Mouse (Mus musculus) retina, postnatal 1 day (tissue): ENCODE results near the gene Polg.

Experiments used
- DNase-seq: peaks from one replicate; pipeline ENCODE4 v3.0.0-alpha.2; 2012

Polg gene

GRCm38 (mm10) chr7:79466053-79466901 is at the start of gene Polg:
TSS of gene Polg (minus strand) at chr7:79466362.
- peak; percentile 99 for DNase-seq

DNA sequence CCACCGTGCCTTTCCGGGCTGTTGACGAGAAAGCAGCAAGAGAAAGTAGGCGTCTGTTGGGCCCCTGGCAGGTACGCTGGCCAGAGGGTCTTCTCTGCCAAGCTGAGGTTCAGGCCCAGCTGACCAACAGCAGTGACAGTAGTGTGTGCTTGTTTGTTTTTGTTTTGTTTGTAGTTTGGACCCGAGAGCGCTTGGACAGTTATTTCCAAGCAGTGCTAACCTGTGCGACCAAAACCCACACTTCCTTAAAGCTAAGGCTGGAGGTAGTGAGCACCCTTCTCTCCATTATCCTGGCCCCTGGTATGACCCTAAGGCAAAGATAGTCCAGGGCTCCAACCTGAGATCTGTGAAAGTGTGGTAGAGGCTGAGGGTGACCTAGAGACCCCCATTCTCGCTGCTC is 49.7 kb upstream of the Polg start:
- no peak for DNase-seq

DNA sequence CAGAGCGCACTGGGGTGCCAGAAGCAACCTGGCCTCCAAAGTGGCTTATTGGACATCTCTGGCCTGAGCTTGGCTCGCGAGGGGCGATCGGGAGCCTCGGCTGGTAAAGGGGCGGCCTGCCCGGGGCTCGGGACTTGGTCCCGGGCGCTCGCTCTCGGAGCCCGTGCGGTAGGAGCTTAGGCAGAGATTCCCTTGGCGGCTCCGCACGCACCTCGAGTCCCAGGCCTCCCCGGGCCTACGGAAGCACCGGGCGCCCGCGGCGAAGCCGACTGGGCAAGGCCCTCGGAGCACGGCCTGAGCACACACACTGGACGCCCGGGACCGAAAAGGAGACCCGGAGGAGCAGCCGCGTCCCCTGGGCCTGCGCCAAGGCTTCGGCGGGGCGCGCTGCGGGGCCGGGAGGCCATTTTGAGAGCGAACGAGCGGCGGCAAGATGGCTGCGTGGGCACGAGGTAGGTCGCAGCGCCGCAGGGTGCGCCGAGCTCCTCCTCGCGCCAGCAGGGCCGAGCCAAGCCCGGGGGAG is 49.1 kb upstream of the Polg start:
- peak; percentile 75 for DNase-seq

- peak; percentile 56 for DNase-seq
Observed at GRCm38 (mm10) chr7:79514361-79514881, 48.3 kb upstream of the Polg start.

DNA sequence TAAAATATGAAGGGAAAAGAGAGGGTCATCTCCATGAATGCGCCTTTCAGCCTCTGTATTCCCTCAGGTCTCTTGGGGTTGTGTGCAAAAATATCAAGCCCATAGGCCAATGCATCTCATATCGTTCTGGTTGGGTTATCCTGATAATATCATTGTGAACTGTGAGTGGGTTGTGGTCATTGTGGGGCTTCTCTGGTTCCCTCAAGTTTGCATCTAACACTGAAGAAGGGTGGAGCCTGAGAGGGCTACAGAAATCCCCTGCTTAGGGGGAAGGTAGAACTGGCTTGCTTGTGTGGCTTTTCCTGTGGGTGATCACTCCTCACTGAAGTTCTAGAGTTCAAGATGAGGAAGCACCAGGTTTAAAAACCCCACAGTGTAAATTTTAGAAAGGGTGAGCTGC is 47.3 kb upstream of the Polg start:
- no peak for DNase-seq

DNA sequence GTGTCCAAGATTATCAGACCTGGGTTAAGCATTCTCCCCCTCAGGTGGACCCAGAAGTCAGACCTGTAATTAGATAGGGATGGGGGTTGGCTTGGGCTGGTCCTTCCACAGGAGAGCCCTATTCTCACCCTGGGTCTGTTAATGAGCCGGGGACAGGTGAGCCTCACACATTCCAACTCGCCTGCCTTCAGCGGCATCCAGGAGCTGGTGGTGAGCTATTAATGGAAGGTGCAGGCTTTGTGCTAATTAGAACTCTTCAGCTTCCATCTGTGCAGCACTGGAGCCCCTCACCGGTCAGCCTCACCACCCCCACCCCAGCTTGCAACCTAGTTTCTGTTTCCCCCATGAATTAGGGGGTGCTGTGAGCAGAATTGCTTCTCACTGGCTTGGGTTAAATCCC is 46.3 kb upstream of the Polg start:
- DNase-seq: no peak

DNA sequence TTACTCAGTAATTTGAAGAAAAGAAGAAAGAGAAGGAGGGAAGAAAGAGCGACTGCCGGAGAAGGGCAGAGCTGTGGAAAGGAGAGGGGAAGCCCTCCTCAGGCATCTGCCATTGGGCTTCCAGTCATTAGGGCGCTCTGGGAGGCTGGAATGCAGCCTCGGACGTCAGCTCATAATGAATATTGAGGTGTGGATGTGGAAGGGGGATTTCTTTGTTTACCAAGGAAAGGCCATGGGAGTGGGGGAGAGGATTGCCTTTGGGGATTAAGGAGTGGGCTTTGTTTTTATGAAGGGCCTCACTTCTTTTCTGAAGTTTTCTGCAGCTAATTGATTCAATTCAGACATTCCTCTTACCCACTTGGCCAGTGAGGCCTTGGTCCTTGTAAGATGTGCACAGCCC is 45.5 kb upstream of the Polg start:
- peak; percentile 29 for DNase-seq

- peak; percentile 70 for DNase-seq
Observed at GRCm38 (mm10) chr7:79511181-79511580, 45.0 kb upstream of the Polg start.

DNA sequence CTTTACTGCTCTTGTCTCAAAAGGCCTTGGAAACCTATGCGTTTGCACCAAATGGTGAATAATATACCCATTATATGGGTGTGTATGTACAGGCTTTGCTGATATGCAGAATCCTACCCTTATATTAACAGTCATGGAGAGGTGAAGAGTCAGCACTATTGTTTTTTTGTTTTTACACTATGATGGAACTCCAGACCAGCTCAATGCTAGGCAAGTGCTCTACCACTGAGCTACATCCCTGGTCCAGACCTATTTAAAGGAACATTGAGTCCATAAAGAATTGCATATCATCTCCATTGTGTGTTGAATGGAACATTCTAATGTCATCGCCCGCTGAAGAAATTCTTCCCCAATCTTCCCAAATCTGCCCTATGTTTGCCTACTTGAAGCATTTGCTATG is 44.5 kb upstream of the Polg start:
- DNase-seq: no peak

DNA sequence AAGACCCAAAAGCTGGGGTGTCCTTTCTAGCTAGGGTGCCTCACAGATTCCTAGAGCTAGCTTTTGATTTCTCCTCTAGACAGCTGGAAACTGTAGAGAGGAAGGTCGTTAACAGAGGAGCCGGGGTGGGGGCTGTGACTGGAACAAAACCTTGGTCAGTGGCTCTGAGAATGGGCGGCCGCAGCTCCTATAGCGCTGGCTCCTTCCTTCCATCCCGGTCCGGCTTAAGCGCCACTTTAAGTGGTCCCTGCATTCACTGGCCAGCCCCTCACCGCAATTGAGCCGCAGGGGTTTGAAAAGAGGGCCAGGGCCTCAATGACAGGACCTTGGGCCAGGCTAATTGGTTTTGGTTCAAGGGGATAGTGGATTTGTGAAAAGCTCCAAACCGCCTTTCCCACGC is 43.5 kb upstream of the Polg start:
- DNase-seq: no peak

DNA sequence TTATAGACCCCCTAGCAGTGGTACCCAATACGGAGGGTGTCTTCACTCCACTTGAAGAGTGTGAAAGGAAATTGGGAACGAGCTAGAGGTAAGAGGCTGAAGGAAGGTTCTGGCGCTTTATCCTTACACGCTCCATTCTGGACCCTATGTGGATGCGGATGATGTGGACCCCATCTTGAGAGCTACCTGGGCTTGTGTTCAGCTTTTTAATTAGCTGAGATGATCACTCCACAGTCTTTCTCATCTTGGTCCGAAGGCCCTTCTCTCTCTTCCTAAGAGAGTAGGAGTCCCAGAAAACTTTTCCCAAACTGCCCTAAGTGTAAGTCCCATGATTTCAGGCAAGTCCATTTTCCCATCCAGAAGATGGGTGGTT is 43.1 kb upstream of the Polg start:
- no peak for DNase-seq

DNA sequence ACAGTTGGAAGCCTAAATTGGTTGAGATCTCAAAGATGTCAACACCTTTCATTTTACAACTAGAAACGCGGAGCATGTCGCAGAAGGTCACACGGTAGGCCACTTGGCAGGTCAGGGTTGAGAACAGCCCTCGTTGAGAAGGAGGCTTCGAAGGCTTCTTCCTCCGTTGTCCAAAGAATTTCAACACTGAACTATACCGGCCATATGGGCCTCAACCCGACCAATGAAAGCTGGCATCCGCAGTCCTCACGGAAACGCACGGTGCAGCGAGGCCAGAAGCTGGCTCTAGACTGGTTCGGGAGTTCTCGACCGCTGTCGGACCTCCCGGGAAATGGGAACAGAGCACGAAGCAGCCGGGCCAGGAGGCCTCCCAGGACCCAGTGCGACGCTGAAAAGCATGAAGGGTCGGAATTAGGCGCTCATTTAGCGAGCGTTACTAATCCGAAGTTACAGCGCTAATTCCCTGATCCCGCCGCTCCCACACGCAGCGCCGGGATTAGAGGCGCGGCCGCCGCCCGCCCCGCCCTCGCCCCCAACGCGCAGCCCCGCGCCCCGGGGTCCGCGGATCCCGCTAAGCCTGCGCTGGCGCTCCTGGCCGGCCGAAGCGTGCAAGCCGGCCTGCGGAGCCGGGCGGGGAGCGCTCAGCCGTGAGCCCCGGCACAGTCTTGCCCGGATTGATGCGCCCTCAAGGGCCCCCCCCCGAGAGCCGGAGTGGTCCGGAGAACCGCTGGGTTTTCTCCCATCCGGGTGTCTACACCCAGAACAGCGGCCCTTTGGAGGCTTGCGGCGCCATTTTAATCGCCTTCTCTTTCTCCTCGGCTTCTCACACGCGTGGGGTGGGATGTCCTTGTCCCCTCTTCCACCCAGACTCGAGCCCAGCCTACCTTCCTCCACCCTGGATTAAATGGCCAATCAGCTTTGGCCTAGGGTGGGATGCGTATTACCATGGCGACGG is 42.4 kb upstream of the Polg start:
- DNase-seq: peak; percentile 75

DNA sequence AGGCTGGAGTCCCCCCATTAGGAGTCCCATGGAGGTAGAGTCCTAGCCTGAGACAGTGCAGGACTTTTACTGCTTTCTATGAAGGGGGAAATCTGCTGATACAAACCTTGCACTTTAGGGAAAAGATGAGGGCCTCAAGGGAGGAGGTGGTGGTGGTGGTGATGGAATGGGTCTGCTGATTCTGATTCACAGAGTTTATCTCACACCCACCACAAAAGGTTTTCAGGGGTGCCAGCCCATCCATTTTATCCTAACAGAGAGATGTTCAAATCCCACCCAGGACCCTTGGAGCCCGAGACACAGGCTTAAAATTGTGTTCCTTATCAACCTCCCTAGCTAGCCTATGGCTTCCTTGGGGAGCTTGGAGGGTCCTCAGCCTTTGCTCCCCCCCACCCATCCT is 41.6 kb upstream of the Polg start:
- no peak for DNase-seq

GRCm38 (mm10) chr7:79507101-79507705 is 41.0 kb upstream of the Polg start:
- peak; percentile 53 for DNase-seq

DNA sequence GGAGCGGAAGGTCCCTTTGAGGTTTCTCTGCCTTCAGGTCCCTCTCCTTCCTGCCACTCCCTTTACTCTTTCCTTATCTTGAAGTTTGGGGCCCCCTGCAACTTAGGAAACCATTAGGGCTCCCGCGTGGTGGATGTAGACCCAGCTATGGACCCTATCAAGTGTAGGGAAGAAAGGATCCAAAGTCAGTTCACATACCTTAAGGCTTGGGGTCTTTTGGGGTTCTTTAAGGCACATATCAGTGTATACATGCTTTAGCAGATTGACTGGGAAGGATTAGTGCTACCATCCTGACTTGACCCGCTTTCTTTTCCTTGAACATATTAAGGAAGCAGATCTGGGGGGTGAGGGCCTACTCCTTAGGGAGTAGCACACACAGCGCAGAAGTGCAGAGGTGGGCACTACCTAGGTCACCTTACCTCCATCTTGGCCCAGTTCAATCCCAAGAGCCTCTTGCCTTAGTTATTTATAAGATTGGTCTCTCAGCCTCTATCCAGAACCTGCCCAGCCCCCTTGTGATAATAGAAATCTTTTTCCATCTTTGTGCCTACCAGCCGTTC is 40.4 kb upstream of the Polg start:
- no peak for DNase-seq

DNA sequence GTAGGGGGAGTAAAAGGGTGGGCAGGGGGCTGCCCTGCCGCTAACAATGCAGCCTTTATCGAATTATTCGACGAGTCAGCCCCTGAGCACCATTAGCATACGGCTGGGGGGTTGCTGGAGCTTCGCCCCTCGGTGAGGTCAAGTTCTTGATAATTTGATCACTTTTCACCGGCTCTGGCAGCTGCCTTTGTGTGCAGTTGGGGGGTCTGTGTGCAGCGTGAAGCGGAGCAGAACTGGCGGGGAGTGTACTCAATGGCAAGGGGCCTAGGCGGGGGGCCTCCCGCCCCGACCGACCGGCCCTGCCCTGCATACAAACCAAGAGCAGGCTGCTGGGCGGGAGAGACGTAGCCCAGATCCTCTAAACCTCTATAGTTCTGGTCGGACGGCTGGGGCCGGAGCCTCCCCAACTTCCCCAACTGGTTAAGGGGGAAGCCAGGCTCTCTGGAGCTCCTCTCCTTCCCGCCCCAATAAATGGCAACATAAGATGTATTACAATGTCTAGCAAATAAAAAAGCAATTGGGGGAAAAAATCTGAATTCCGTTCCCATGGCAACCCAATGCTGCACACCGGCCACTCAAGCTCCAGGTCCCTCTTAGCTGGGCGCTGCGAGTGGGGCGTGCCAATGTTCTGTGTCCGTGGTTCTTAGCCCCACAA is 39.8 kb upstream of the Polg start:
- peak; percentile 88 for DNase-seq

- DNase-seq: no peak
Observed at GRCm38 (mm10) chr7:79505376-79505775, 39.2 kb upstream of the Polg start.

GRCm38 (mm10) chr7:79504723-79505122 is 38.6 kb upstream of the Polg start:
- peak; percentile 98 for DNase-seq

- DNase-seq: no peak
Observed at GRCm38 (mm10) chr7:79503656-79504250, 37.6 kb upstream of the Polg start.

GRCm38 (mm10) chr7:79503103-79503455 is 36.9 kb upstream of the Polg start:
- DNase-seq: no peak
